Mouse (Mus musculus) lung, embryonic 15.5 days (tissue): Measurements from ENCODE around the gene Sugp2. TPM values are rescaled to one million over a fixed set of nuclear protein-coding genes. Genes with fewer than 3 reads are reported as not detected.
A peak's percentile ranks its signal among the peaks of the same experiment; 100 is the strongest.

ENCODE experiments used
- ATAC-seq: fragments of 200-750 bp; cut with Nextera tagmentation; 2 replicates; pipeline ENCODE4 v1.8.0; 2017; ENCODE audit warnings: moderate number of reproducible peaks, borderline replicate concordance; ENCODE audit not compliant: low FRiP score, low TSS enrichment; ENCODE audit errors: extremely low read depth
- H3K27ac ChIP-seq: fragments of 300-500 bp; sonication (generic); 2 replicates; pipeline ENCODE4 v1.5.1; 2015; ENCODE audit warnings: moderate library complexity, mild to moderate bottlenecking, inconsistent platforms
- H3K27me3 ChIP-seq: fragments of 300-500 bp; sonication (generic); 2 replicates; pipeline ENCODE4 v1.6.1; 2015; ENCODE audit warnings: inconsistent platforms
- H3K36me3 ChIP-seq: fragments of 300-500 bp; sonication (generic); 2 replicates; pipeline ENCODE4 v1.6.1; 2015; ENCODE audit warnings: inconsistent platforms
- H3K4me1 ChIP-seq: fragments of 300-500 bp; sonication (generic); 2 replicates; pipeline ENCODE4 v1.6.1; 2015; ENCODE audit warnings: inconsistent platforms
- H3K4me2 ChIP-seq: fragments of 300-500 bp; sonication (generic); 2 replicates; pipeline ENCODE4 v1.6.1; 2015; ENCODE audit warnings: inconsistent platforms, mild to moderate bottlenecking, moderate library complexity
- H3K4me3 ChIP-seq: fragments of 300-500 bp; sonication (generic); 2 replicates; pipeline ENCODE4 v1.5.1; 2015; ENCODE audit warnings: mild to moderate bottlenecking, inconsistent platforms
- H3K9ac ChIP-seq: fragments of 300-500 bp; sonication (generic); 2 replicates; pipeline ENCODE4 v1.6.1; 2015; ENCODE audit warnings: inconsistent platforms
- H3K9me3 ChIP-seq: fragments of 300-500 bp; sonication (generic); 2 replicates; pipeline ENCODE4 v1.6.1; 2016; ENCODE audit warnings: inconsistent platforms
- WGBS: fragments of 180-500 bp; shearing (Covaris S2); methylation state at CpG from one replicate; pipeline ENCODE4 v1.1.7; 2015; 5-methylcytosine and 5-hydroxymethylcytosine counted together
- polyA plus RNA-seq: library from polyadenylated mRNA; unstranded; fragments of >200 nt; fragmentation: Nextera tagmentation; extraction: Ambion mirVana; gene quantifications from 2 replicates; pipeline ENCODE4 v1.2.1, GENCODE M21; 2015

Gene Sugp2
- 26.7 and 27.7 TPM in 2 replicates for polyA plus RNA-seq

- Histone ChIP-seq H3K27me3 (no peaks in the 10 kb centered on the region), H3K36me3 (peaks cover 32% of the 10 kb centered on the region), H3K4me3 (peak within 1 kb of the TSS; percentile 87), H3K4me2 (peak within 1 kb of the TSS; percentile 92), H3K9me3 (no peaks in the 10 kb centered on the region), H3K9ac (peak within 1 kb of the TSS; percentile 57), H3K4me1 (peaks cover 22% of the 10 kb centered on the region), H3K27ac (peak within 1 kb of the TSS; percentile 84)
- 3% methylated on average over 67 of the region's 67 CpGs for WGBS
- peak; percentile 98 for ATAC-seq
Observed at GRCm38 (mm10) chr8:70234080-70234780, at the start of gene Sugp2, which contains the start of gene Armc6. Sugp2 (plus strand) TSS chr8:70234226. Armc6 (minus strand) TSS chr8:70234466.

DNA sequence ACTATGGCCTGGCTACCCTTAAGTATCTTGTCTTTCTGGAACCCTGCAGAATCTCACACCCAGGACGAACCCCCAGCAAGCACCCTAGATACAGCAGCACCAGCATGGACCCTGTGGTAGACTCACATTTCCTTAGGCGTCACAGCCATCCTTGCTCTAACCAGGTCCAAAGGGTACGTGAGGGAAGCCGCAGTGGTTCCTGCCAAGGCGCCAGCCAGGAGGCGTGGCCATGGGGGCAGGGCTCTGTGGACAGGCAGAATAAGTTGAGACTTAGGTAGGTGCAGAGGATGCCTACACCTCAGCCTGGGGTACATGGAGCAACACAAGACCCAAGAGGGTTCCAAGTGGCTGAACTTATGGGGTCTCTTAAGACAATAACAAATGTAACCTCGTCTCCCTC, 45.3 kb upstream of the Sugp2 start:
- Histone ChIP-seq H3K9ac (no peak overlapping the region), H3K27me3 (no peaks in the 10 kb centered on the region), H3K4me1 (no peaks in the 10 kb centered on the region), H3K9me3 (no peaks in the 10 kb centered on the region), H3K27ac (no peak overlapping the region), H3K4me3 (no peak overlapping the region), H3K36me3 (no peaks in the 10 kb centered on the region), H3K4me2 (no peak overlapping the region)
- 53% methylated on average over 7 of the region's 7 CpGs for WGBS
- no peak for ATAC-seq

DNA sequence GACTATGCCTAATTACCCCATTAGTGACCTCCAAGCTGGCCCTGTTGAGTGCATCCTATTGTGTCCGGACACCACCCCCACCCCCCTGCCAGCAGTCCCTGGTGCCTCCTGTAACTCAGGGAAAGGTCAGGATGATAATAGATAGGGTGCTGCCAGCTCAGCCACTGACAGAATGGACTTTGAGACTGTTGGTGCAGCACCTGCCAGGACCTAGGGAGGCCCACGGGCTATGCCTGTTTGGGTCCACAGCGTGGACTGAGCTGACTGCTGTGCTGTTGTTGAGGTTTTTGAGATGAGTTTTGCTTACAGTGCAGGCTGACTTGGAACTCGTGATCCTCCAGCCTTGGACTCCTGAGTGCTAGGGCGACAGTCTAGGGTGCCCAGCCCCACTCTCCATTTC, 40.8 kb upstream of the Sugp2 start:
- Histone ChIP-seq H3K4me1 (no peaks in the 10 kb centered on the region), H3K36me3 (no peaks in the 10 kb centered on the region), H3K9ac (no peak overlapping the region), H3K4me3 (no peak overlapping the region), H3K4me2 (no peak overlapping the region), H3K9me3 (no peaks in the 10 kb centered on the region), H3K27me3 (no peaks in the 10 kb centered on the region), H3K27ac (no peak overlapping the region)
- ATAC-seq, result no peak
- 62% methylated on average over 5 of the region's 5 CpGs for WGBS

- WGBS, result 65% methylated on average over 3 of the region's 3 CpGs
- Histone ChIP-seq H3K9me3 (no peaks in the 10 kb centered on the region), H3K4me3 (no peak overlapping the region), H3K36me3 (no peaks in the 10 kb centered on the region), H3K27ac (no peak overlapping the region), H3K27me3 (no peaks in the 10 kb centered on the region), H3K4me2 (no peak overlapping the region), H3K9ac (no peak overlapping the region), H3K4me1 (no peaks in the 10 kb centered on the region)
- ATAC-seq, result no peak
Observed at GRCm38 (mm10) chr8:70194191-70194590, 39.8 kb upstream of the Sugp2 start.

- no peak overlapping the region for H3K4me3 ChIP-seq
- no peak overlapping the region for H3K4me2 ChIP-seq
- 66% methylated on average over 2 of the region's 2 CpGs for WGBS
- no peak overlapping the region for H3K9ac ChIP-seq
- no peak for ATAC-seq
- H3K9me3 ChIP-seq, result no peaks in the 10 kb centered on the region
- H3K36me3 ChIP-seq, result no peaks in the 10 kb centered on the region
- H3K4me1 ChIP-seq, result peaks cover 13% of the 10 kb centered on the region
- no peak overlapping the region for H3K27ac ChIP-seq
- no peaks in the 10 kb centered on the region for H3K27me3 ChIP-seq
Observed at GRCm38 (mm10) chr8:70195762-70196161, 38.3 kb upstream of the Sugp2 start.

- H3K27ac ChIP-seq, result no peak overlapping the region
- H3K4me1 ChIP-seq, result peaks cover 13% of the 10 kb centered on the region
- H3K9me3 ChIP-seq, result no peaks in the 10 kb centered on the region
- 41% methylated on average over 7 of the region's 7 CpGs for WGBS
- H3K9ac ChIP-seq, result no peak overlapping the region
- H3K36me3 ChIP-seq, result no peaks in the 10 kb centered on the region
- no peak overlapping the region for H3K4me2 ChIP-seq
- H3K4me3 ChIP-seq, result no peak overlapping the region
- no peak for ATAC-seq
- no peaks in the 10 kb centered on the region for H3K27me3 ChIP-seq
Observed at GRCm38 (mm10) chr8:70197603-70198002, 36.4 kb upstream of the Sugp2 start.

DNA sequence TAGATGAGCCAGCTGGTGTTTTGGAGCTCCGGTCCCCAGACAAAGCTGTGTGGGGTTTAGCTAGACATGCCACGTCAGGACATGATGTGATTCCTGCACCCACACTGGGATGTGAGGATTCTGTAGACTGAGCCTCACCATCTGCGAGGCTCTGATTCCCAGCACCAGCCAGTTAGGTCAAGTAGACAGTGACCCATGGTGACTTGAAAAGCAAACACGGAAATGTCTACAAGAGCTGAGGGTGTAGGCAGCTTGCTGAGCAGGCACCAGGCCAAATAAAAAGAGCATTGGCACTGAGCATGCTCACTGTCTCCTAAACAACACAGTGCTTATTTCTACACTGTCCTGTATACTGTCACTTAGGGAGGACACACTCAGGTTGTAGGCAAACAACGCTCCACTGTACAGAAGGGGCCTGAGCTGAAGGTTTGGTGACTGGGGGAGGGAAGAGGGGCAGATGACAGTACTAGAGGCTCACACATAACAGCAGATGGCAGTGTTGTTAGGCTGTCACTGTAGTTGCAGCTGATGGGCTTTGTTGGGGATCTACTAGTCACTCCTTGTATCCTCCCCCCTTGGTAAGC, 33.8 kb upstream of the Sugp2 start:
- Histone ChIP-seq H3K36me3 (no peaks in the 10 kb centered on the region), H3K4me1 (peaks cover 13% of the 10 kb centered on the region), H3K9me3 (no peaks in the 10 kb centered on the region), H3K9ac (no peak overlapping the region), H3K4me2 (no peak overlapping the region), H3K4me3 (no peak overlapping the region), H3K27ac (no peak overlapping the region), H3K27me3 (no peaks in the 10 kb centered on the region)
- whole genome bisulfite sequencing, result 41% methylated on average over 5 of the region's 5 CpGs
- ATAC-seq, result peak; percentile 29; the same call in 1 of the 2 replicates

- WGBS, result 67% methylated on average over 3 of the region's 3 CpGs
- no peaks in the 10 kb centered on the region for H3K27me3 ChIP-seq
- peaks cover 13% of the 10 kb centered on the region for H3K4me1 ChIP-seq
- H3K9me3 ChIP-seq, result no peaks in the 10 kb centered on the region
- no peak overlapping the region for H3K4me3 ChIP-seq
- H3K27ac ChIP-seq, result no peak overlapping the region
- H3K9ac ChIP-seq, result no peak overlapping the region
- no peaks in the 10 kb centered on the region for H3K36me3 ChIP-seq
- no peak overlapping the region for H3K4me2 ChIP-seq
- 0 out of 2 replicates have a peak, but pooled peaks have one; percentile 11 for ATAC-seq
Observed at GRCm38 (mm10) chr8:70201417-70201816, 32.6 kb upstream of the Sugp2 start.

- H3K36me3 ChIP-seq, result no peaks in the 10 kb centered on the region
- H3K4me3 ChIP-seq, result no peak overlapping the region
- WGBS, result 58% methylated on average over 4 of the region's 4 CpGs
- ATAC-seq, result no peak
- H3K4me1 ChIP-seq, result peaks cover 13% of the 10 kb centered on the region
- H3K9me3 ChIP-seq, result no peaks in the 10 kb centered on the region
- H3K4me2 ChIP-seq, result no peak overlapping the region
- no peak overlapping the region for H3K9ac ChIP-seq
- H3K27me3 ChIP-seq, result no peaks in the 10 kb centered on the region
- no peak overlapping the region for H3K27ac ChIP-seq
Observed at GRCm38 (mm10) chr8:70203072-70203471, 31.0 kb upstream of the Sugp2 start.

DNA sequence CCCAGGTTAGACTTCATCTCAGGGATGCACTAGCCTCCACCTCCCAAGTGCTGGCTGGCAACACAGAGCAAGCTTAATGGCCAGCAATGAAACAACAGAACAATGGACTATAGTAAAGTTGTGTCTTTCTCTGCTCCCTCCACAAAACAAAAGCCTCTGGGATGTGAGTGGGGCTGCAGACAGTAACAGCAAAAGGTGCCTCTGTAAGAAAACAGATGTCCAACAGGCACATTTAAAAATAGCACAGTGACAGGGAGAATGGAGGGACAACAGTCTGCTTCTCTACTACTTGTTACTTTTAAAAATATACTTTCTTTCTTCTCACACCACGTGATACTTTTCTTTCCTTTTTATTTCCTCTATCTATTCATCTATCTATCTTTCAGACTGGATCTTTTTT, 29.3 kb upstream of the Sugp2 start:
- ATAC-seq, result no peak
- no peaks in the 10 kb centered on the region for H3K27me3 ChIP-seq
- no peaks in the 10 kb centered on the region for H3K9me3 ChIP-seq
- no peak overlapping the region for H3K4me2 ChIP-seq
- no peak overlapping the region for H3K27ac ChIP-seq
- no peaks in the 10 kb centered on the region for H3K36me3 ChIP-seq
- H3K9ac ChIP-seq, result no peak overlapping the region
- peaks cover 10% of the 10 kb centered on the region for H3K4me1 ChIP-seq
- H3K4me3 ChIP-seq, result no peak overlapping the region
- 39% methylated on average over 1 of the region's 1 CpGs for WGBS

GRCm38 (mm10) chr8:70208130-70208529, 25.9 kb upstream of the Sugp2 start:
- Histone ChIP-seq H3K9ac (peak overlapping the region; percentile 20; the same call in 1 of the 2 replicates), H3K36me3 (no peaks in the 10 kb centered on the region), H3K4me3 (no peak overlapping the region), H3K4me1 (peaks cover 16% of the 10 kb centered on the region), H3K9me3 (no peaks in the 10 kb centered on the region), H3K27me3 (no peaks in the 10 kb centered on the region), H3K27ac (no peak overlapping the region), H3K4me2 (no peak overlapping the region)
- 33% methylated on average over 1 of the region's 1 CpGs for WGBS
- ATAC-seq, result no peak

DNA sequence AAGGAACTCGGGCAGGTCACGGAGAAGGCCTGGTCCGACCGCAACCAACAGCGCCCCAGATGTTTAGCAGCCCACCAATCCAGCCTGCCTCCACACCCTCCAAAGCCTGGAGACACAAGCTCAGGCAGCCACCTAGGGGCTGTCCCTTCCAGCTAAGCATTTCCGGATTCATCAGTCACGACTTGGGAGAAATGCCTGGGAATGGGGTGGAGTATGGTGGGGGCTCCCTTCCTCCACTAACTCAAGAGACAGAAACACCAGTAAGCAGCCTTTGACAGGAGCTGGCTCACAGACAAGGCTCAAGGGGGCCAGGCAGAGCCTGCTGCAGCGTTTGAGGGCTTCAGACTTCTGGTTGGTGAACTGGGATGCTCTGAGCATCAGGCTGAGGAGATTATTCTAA, 23.5 kb upstream of the Sugp2 start:
- H3K9ac ChIP-seq, result no peak overlapping the region
- WGBS, result 13% methylated on average over 8 of the region's 8 CpGs
- ATAC-seq, result no peak

More for the DNA sequence above, 23.5 kb upstream of the Sugp2 start:
- no peaks in the 10 kb centered on the region for H3K36me3 ChIP-seq
- no peaks in the 10 kb centered on the region for H3K27me3 ChIP-seq
- peak overlapping the region; percentile 99; the same call in 1 of the 2 replicates for H3K4me2 ChIP-seq
- no peak overlapping the region for H3K4me3 ChIP-seq
- peaks cover 16% of the 10 kb centered on the region for H3K4me1 ChIP-seq
- H3K9me3 ChIP-seq, result no peaks in the 10 kb centered on the region
- H3K27ac ChIP-seq, result 0 out of 2 replicates have a peak overlapping the region, but pooled peaks have one; percentile 2
